Mouse (Mus musculus) small intestine, adult 2 months (tissue): ENCODE measurements at regions not wholly inside any gene's neighbourhood (a gene's known extent, or its start where the extent isn't known, plus 50 kb on each side); places are given as distances from the start of the nearest gene placed in this dataset.

Source experiments
- CTCF ChIP-seq: fragments of 200-500 bp; IDR thresholded peaks from 2 replicates; pipeline ENCODE4 v1.5.1; 2012; ENCODE audit warnings: low read depth, mild to moderate bottlenecking, control low read depth, inconsistent platforms, low read length, moderate library complexity, mixed read lengths; ENCODE audit not compliant: insufficient replicate concordance, insufficient read length; ENCODE audit errors: extremely low read depth
- POLR2A ChIP-seq: fragments of 200-500 bp; IDR thresholded peaks from 2 replicates; pipeline ENCODE4 v1.6.1; 2012; ENCODE audit warnings: low read depth, mild to moderate bottlenecking, control low read depth, inconsistent platforms, low read length, moderate library complexity

- no peak for TF ChIP-seq CTCF
- no peak for TF ChIP-seq POLR2A
These were observed 65.5 kb upstream of the Zfp637 start for GRCm38 (mm10) chr6:117775304-117776050.
